ENCODE assay signal across 17 mouse cellular contexts in the genomic region with DNA sequence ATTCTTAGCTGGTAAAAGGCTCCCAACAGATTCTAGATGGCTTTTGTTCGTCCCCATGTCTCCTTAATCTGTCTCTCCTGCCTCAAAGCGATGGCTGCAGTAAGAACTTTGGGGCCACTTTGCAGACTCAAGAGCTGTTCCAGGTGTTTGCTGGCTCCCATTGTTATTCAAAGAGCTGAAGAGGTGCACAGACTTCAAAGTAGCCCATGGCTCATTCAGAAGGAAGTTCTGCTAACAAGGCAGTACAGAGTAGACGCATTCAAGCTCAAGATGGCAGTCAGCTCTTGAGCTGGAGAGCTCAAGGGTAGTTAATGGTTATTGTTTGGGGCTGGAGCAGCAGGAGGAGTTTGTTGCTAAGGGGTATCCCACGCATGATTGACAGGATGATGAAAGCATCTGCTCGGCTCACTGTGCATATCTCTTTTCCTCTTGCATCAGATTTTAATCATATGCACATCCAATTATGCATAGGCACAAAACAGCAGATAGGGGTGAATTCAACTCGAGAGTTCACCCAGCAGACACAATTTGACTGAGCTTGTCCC. TPM values are rescaled to one million over a fixed set of nuclear protein-coding genes. Genes with fewer than 3 reads are reported as not detected.
"Had no signal": no experiment of that assay in that cellular context is flagged by ENCODE, and none has a peak within 500 bp of the region (broad histone marks: within the 10 kb centered on the region; RNA-seq: fewer than 3 reads in every experiment).

No protein-coding gene starts in this region.

- H3K9me3 ChIP-seq: limb, embryonic 12.5 days; liver, embryonic 13.5 days; lung, embryonic 15.5 days; neural tube, embryonic 12.5 days had no signal

- H3K9ac ChIP-seq: limb, embryonic 12.5 days; liver, embryonic 13.5 days; liver, postnatal 0 days; lung, embryonic 15.5 days; neural tube, embryonic 12.5 days had no signal

- H3K27ac ChIP-seq: layer of hippocampus, adult 2 months; limb, embryonic 12.5 days; liver, embryonic 13.5 days; lung, embryonic 15.5 days; macrophage; neural tube, embryonic 12.5 days had no signal

- H3K4me3 ChIP-seq: layer of hippocampus, adult 2 months; limb, embryonic 12.5 days; liver, embryonic 13.5 days; lung, embryonic 15.5 days; megakaryocyte, embryonic 14.5 days; neural tube, embryonic 12.5 days had no signal

- H3K27me3 ChIP-seq: limb, embryonic 12.5 days; liver, embryonic 13.5 days; lung, embryonic 15.5 days; neural tube, embryonic 12.5 days had no signal

- H3K4me1 ChIP-seq: limb, embryonic 12.5 days; liver, embryonic 13.5 days; lung, embryonic 15.5 days; neural tube, embryonic 12.5 days had no signal

- H3K4me2 ChIP-seq: limb, embryonic 12.5 days; liver, embryonic 13.5 days; lung, embryonic 15.5 days; neural tube, embryonic 12.5 days had no signal

- DNase-seq: kidney, postnatal 10 days; kidney, postnatal 4 days; liver; liver, embryonic 13.5 days; liver, postnatal 0 days; lung, postnatal 14 days; midbrain, embryonic 14.5 days; thymus, adult 18-20 months; thymus, postnatal 25 days had no signal

- ATAC-seq: liver, postnatal 0 days had no signal

RNA-seq across cellular contexts. Expression of gene Akap3, which starts 37.6 kb away (rescaled TPM):
- total RNA-seq: neutrophil, adult 5-6 weeks had no signal
- polyA plus RNA-seq: limb, embryonic 12.5 days; liver, embryonic 13.5 days; liver, postnatal 0 days; lung, embryonic 15.5 days; stomach, embryonic 14.5 days had no signal
